5 mouse cellular contexts compared by ENCODE assay signal in genomic region chr14:76122663-76123058, GRCm38 (mm10).
"Had no signal": no experiment of that assay in that cellular context is flagged by ENCODE, and none has a peak within 500 bp of the region (broad histone marks: within the 10 kb centered on the region; RNA-seq: fewer than 3 reads in every experiment).

No protein-coding gene starts in this region.

- H3K27me3 ChIP-seq: limb, embryonic 12.5 days; liver, embryonic 12.5 days; midbrain, embryonic 13.5 days; stomach, embryonic 15.5 days had no signal

- H3K27ac ChIP-seq: layer of hippocampus, adult 2 months; limb, embryonic 12.5 days; liver, embryonic 12.5 days; midbrain, embryonic 13.5 days; stomach, embryonic 15.5 days had no signal

- H3K4me2 ChIP-seq: limb, embryonic 12.5 days; liver, embryonic 12.5 days; midbrain, embryonic 13.5 days; stomach, embryonic 15.5 days had no signal

- H3K9me3 ChIP-seq: limb, embryonic 12.5 days; liver, embryonic 12.5 days; midbrain, embryonic 13.5 days; stomach, embryonic 15.5 days had no signal

- H3K9ac ChIP-seq: limb, embryonic 12.5 days; liver, embryonic 12.5 days; midbrain, embryonic 13.5 days; stomach, embryonic 15.5 days had no signal

- H3K4me1 ChIP-seq: limb, embryonic 12.5 days; liver, embryonic 12.5 days; stomach, embryonic 15.5 days had no signal

- H3K4me3 ChIP-seq: layer of hippocampus, adult 2 months; limb, embryonic 12.5 days; liver, embryonic 12.5 days; midbrain, embryonic 13.5 days; stomach, embryonic 15.5 days had no signal

- ATAC-seq: liver, embryonic 12.5 days; midbrain, embryonic 13.5 days had no signal
